8 mouse cellular contexts compared by ENCODE assay signal in genomic region chr7:4124315-4124759, GRCm38 (mm10). TPM values are rescaled to one million over a fixed set of nuclear protein-coding genes. Genes with fewer than 3 reads are reported as not detected.
DNase-seq lines count a peak whose midpoint lies in the region; ATAC-seq and TF ChIP-seq lines count a peak whose summit lies in the region.

No protein-coding gene starts in this region.

- H3K4me2 ChIP-seq in lung, embryonic 15.5 days = 0 out of 2 replicates have a peak overlapping the region, but pooled peaks have one; percentile 26

- no peak overlapping the region for H3K4me3 ChIP-seq in lung, embryonic 15.5 days
- peak overlapping the region; percentile 72 for H3K4me3 ChIP-seq in megakaryocyte, embryonic 14.5 days (replicated peaks)
- H3K4me3 ChIP-seq in kidney, adult 2 months (ENCODE audit: insufficient read depth, low read depth, low read length) = no peak overlapping the region

- no peak for DNase-seq in lung, adult 18-20 months
- peak; percentile 83 for DNase-seq in cerebellum, adult 9-10 months
- peak; percentile 93 to 94 for DNase-seq in frontal cortex, adult 2 months (ENCODE audit: extremely low spot score in 1 of 2, low spot score in 1 of 2)
- DNase-seq in layer of hippocampus, postnatal 10 days (ENCODE audit: low spot score in 2 of 2) = peak; percentile 84 to 85
- DNase-seq in right cerebral cortex, postnatal 36 days (ENCODE audit: low spot score in 2 of 2) = peak; percentile 87 to 91
- no peak for DNase-seq in kidney, adult 2 months

- H3K9ac ChIP-seq in lung, embryonic 15.5 days = no peak overlapping the region

- no peaks in the 10 kb centered on the region for H3K36me3 ChIP-seq in lung, embryonic 15.5 days
- peaks cover 13% of the 10 kb centered on the region for H3K36me3 ChIP-seq in megakaryocyte, embryonic 14.5 days (replicated peaks; ENCODE audit: low read length)
- H3K36me3 ChIP-seq in kidney, adult 2 months (ENCODE audit: control insufficient read depth, insufficient read depth, low read length) = no peaks in the 10 kb centered on the region

- under 1% methylated on average over 10 of the region's 10 CpGs for WGBS in lung, embryonic 15.5 days
- WGBS in kidney, adult 2 months = 16% methylated on average over 10 of the region's 10 CpGs

- ATAC-seq in lung, embryonic 15.5 days (ENCODE audit: borderline replicate concordance, extremely low read depth, low FRiP score, low TSS enrichment) = no peak

- H3K27ac ChIP-seq in lung, embryonic 15.5 days = no peak overlapping the region
- no peak overlapping the region for H3K27ac ChIP-seq in kidney, adult 2 months (ENCODE audit: insufficient read depth, low read depth, low read length)

- H3K9me3 ChIP-seq in lung, embryonic 15.5 days = no peaks in the 10 kb centered on the region
- no peaks in the 10 kb centered on the region for H3K9me3 ChIP-seq in megakaryocyte, embryonic 14.5 days

- peaks cover 10% of the 10 kb centered on the region; the same call in 1 of the 2 replicates for H3K4me1 ChIP-seq in lung, embryonic 15.5 days
- H3K4me1 ChIP-seq in megakaryocyte, embryonic 14.5 days = peaks cover 20% of the 10 kb centered on the region
- H3K4me1 ChIP-seq in kidney, adult 2 months (ENCODE audit: control insufficient read depth, insufficient read depth, low read length) = no peaks in the 10 kb centered on the region

- no peak for TF ChIP-seq POLR2A in kidney, adult 2 months (IDR thresholded peaks at IDR 0.05; ENCODE audit: low read depth, low read length)

- no peak for TF ChIP-seq CTCF in kidney, adult 2 months (conservative IDR thresholded peaks at IDR 0.05; ENCODE audit: insufficient read depth, insufficient read length, low read depth, low read length)

- H3K27me3 ChIP-seq in lung, embryonic 15.5 days = peaks cover 22% of the 10 kb centered on the region
- H3K27me3 ChIP-seq in megakaryocyte, embryonic 14.5 days (replicated peaks) = peaks cover 62% of the 10 kb centered on the region
- 0 out of 2 replicates have a peak, but pooled peaks cover 2% of the 10 kb centered on the region for H3K27me3 ChIP-seq in kidney, adult 2 months (replicated peaks; ENCODE audit: control insufficient read depth, insufficient read depth, low read length)

RNA-seq across cellular contexts. Expression of gene Ttyh1, which starts 5.1 kb away (rescaled TPM):
- 2.1 and 2.2 TPM in 2 replicates for polyA plus RNA-seq in lung, embryonic 15.5 days (2015; fragmentation: Nextera tagmentation; extraction: Ambion mirVana)
- 712 and 743 TPM in 2 replicates for polyA plus RNA-seq in frontal cortex, adult 2 months (2012; rRNA removed)
- total RNA-seq in layer of hippocampus, postnatal 10 days (2021) = 100 to 1,000 TPM; 610 to 702 TPM
- not detected in 2 replicates for polyA plus RNA-seq in megakaryocyte, embryonic 14.5 days (2012; ENCODE audit: insufficient read depth, low replicate concordance)
- polyA plus RNA-seq in kidney, adult 2 months (2012; rRNA removed) = 2.8 and 7.4 TPM in 2 replicates

RNA-seq across cellular contexts. Expression of gene Leng8, which starts 12.5 kb away (rescaled TPM):
- 52.5 and 59.0 TPM in 2 replicates for polyA plus RNA-seq in lung, embryonic 15.5 days (2015; fragmentation: Nextera tagmentation; extraction: Ambion mirVana)
- 641 and 654 TPM in 2 replicates for polyA plus RNA-seq in frontal cortex, adult 2 months (2012; rRNA removed)
- 100 to 1,000 TPM; 164 to 177 TPM for total RNA-seq in layer of hippocampus, postnatal 10 days (2021)
- 56.6 and 193 TPM in 2 replicates for polyA plus RNA-seq in megakaryocyte, embryonic 14.5 days (2012; ENCODE audit: insufficient read depth, low replicate concordance)
- 225 and 407 TPM in 2 replicates for polyA plus RNA-seq in kidney, adult 2 months (2012; rRNA removed)

RNA-seq across cellular contexts. Expression of gene Leng9, which starts 25.8 kb away (rescaled TPM):
- 3.9 and 4.5 TPM in 2 replicates for polyA plus RNA-seq in lung, embryonic 15.5 days (2015; fragmentation: Nextera tagmentation; extraction: Ambion mirVana)
- polyA plus RNA-seq in frontal cortex, adult 2 months (2012; rRNA removed) = 7.1 and 8.0 TPM in 2 replicates
- 1 to 10 TPM; 4.2 to 5.0 TPM for total RNA-seq in layer of hippocampus, postnatal 10 days (2021)
- 1.6 and 5.1 TPM in 2 replicates for polyA plus RNA-seq in megakaryocyte, embryonic 14.5 days (2012; ENCODE audit: insufficient read depth, low replicate concordance)
- polyA plus RNA-seq in kidney, adult 2 months (2012; rRNA removed) = 5.3 and 6.2 TPM in 2 replicates

RNA-seq across cellular contexts. Expression of gene Cdc42ep5, which starts 40.3 kb away (rescaled TPM):
- polyA plus RNA-seq in lung, embryonic 15.5 days (2015; fragmentation: Nextera tagmentation; extraction: Ambion mirVana) = 39.8 and 41.0 TPM in 2 replicates
- polyA plus RNA-seq in frontal cortex, adult 2 months (2012; rRNA removed) = 3.5 and 3.9 TPM in 2 replicates
- total RNA-seq in layer of hippocampus, postnatal 10 days (2021) = 1 to 10 TPM; 1.7 to 2.6 TPM
- polyA plus RNA-seq in megakaryocyte, embryonic 14.5 days (2012; ENCODE audit: insufficient read depth, low replicate concordance) = 634 and 2,176 TPM in 2 replicates
- polyA plus RNA-seq in kidney, adult 2 months (2012; rRNA removed) = 23.5 and 32.1 TPM in 2 replicates

Comparison
In these comparisons a context has a peak if more than half of its experiments do, and no peak if none do; other contexts are left out.
1. DNase-seq: peak in cerebellum, adult 9-10 months (single experiment), frontal cortex, adult 2 months (2 of 2), layer of hippocampus, postnatal 10 days (2 of 2) and right cerebral cortex, postnatal 36 days (2 of 2); none in lung, adult 18-20 months (0 of 2) and kidney, adult 2 months (single experiment).
2. RNA of gene Ttyh1, which starts 5.1 kb away (polyA plus RNA-seq): 712 to 743 TPM in frontal cortex, adult 2 months; 2.8 to 7.4 TPM in kidney, adult 2 months, 2.1 to 2.2 TPM in lung, embryonic 15.5 days and not detected in megakaryocyte, embryonic 14.5 days; every median in the first group is over 10 times any median in the second.